Mouse (Mus musculus): ENCODE data around the gene Gm20547.
"Not testable (repeated sequence)": the region's sequence is repeated elsewhere in the genome, so short reads cannot be mapped to it uniquely, and the experiment has no call there.

Gene Gm20547

DNA sequence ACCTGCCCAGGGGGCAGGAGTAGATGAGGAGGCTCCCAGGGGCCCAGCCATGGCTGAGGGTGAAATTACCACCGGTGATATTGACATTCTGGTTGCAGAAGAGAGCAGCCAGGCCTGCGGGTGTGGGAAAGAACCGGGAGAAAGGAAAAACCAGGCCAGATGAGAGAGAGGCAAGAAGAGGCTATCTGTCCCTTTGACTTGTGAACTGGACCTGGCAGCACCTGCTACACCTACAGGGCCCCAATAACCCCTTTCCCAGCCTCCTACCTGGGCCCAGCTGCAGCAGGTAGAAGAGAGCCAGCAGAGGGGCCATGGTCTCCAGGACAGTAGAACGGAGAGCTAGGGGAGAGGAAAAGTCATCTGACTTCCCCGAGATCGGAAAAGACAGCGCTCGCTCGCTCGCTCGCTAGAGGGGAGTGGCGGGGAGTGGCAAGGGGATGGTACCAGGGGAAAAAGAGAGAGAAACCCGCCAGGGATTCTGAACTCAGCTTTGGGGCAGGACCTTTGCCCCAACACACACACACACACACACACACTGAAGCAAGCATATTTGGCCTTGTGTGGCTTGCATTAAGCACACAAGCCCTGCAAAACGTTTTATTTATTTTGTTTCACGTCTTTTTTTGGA lies at the start of gene Gm20547:
Gm20547 (minus strand) TSS at position 360 of the 628 bp plus-strand sequence.
- no peak for DNase-seq (ENCODE audit: low spot score in 2 of 2)

DNA sequence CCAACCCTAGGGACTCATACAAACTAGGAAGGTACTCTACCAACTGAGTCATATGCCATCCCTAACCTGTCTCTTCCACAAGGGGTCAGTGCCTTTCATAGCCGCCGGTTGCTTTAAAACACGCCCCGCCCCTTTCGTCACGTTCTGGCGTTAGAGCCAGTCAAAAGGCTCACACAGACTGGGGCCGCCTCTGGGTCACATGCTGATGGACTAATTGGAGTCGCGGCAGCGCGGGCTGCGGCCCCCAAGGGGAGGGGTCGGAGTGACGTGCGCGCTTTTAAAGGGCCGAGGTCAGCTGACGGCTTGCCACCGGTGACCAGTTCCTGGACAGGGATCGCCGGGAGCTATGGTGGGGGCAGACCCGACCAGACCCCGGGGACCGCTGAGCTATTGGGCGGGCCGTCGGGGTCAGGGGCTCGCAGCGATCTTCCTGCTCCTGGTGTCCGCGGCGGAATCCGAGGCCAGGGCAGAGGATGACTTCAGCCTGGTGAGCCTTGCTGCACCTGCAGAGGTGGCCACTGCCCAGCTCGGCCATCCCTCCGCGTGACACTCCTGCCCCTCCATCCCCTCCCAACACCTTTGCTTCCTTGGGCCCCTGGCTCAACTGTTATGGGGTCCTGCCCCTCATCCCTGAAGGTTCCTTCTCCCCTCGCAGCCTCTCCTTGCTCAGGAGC lies 49.4 kb upstream of the Gm20547 start, which contains the start of gene Neu1:
Neu1 (plus strand) TSS at position 193 of the 674 bp plus-strand sequence.
- peak; percentile 94 to 98 for DNase-seq (ENCODE audit: low spot score in 2 of 2)

GRCm38 (mm10) chr17:34928841-34929240 lies 47.0 kb upstream of the Gm20547 start:
- DNase-seq (ENCODE audit: low spot score in 2 of 2): no peak

DNA sequence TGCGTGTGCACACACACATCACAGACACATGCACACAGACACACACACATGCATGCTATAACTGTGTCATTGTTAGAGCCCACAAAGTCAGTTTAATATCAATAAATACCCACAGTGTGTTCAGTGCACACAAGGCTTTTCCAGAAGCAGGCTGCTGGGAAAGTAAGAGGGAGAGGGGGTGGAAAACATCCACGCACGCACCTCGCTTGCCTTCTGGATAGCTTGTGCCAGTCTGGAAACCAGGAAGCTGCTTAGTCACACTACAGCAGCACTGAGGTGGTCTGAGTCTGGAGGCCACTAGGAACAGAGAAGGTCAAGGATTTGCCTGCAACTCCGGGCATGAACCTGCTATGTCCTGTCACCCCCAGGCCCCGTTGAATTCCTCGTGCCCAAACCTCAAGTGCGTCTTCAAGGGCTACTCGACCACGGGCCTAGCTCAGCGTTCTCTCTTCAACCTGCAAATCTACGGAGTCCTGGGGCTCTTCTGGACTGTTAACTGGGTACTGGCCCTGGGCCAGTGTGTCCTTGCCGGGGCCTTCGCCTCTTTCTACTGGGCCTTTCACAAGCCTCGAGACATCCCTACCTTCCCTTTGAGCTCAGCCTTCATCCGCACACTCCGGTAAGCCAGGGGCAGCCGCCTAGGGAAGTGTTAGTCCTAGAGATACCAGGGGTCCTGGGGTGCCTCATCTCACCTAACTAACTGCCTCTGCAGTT lies 45.6 kb upstream of the Gm20547 start:
- no peak for DNase-seq (ENCODE audit: low spot score in 2 of 2)

GRCm38 (mm10) chr17:34924258-34924657 lies 42.4 kb upstream of the Gm20547 start:
- no peak for DNase-seq (ENCODE audit: low spot score in 2 of 2)

- DNase-seq (ENCODE audit: low spot score in 2 of 2): no peak
Observed at GRCm38 (mm10) chr17:34922939-34923338, 41.1 kb upstream of the Gm20547 start.

- DNase-seq (ENCODE audit: low spot score in 2 of 2): no peak
Observed at GRCm38 (mm10) chr17:34917188-34917587, 35.3 kb upstream of the Gm20547 start.

DNA sequence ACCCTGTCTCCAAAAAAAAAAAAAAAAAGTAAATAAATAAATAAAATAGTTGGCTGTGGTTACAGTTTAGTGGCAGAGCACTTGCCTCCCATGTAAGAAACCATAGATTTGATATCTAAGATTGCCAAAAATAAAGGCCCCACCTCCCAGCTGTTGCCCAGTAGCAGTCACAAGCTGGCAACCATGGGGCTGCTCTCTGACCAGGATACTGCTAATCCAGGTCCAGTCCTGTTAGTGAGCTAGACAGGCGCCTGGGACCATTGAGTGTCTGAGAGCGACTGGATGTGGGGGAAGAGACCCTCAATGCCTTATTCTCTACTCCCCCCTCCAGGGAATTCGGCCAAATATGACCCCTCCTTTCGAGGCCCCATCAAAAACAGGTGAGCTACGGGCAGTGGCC lies 34.5 kb upstream of the Gm20547 start:
- DNase-seq (ENCODE audit: low spot score in 2 of 2): no peak

DNA sequence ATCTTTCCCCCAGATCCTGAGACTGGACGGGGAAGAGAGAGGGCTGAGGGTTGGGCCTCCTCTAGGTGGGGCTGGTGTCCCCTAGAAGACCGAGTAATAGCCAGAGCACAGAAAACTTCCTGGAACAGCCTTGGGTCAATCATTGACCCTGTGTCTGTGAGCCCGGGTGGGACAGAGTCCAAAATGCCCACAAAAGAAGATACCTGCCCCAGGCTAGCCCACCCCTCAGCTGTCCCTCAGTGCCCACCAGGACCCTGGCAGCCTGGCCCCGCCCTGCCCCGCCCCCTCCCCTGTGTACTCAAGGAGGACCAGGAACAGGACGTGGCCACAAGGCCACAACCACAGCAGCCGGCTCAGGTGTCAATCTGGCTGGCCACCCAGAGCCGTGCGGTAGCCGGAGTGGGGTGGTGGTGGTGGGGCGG lies 33.6 kb upstream of the Gm20547 start:
- peak in 1 of 2 experiments; percentile 44 for DNase-seq (ENCODE audit: low spot score in 2 of 2)

- no peak for DNase-seq (ENCODE audit: low spot score in 2 of 2)
Observed at GRCm38 (mm10) chr17:34913930-34914665, 32.3 kb upstream of the Gm20547 start, which contains the start of gene Slc44a4. Gene Slc44a4, plus strand, starts transcription at chr17:34914466.

DNA sequence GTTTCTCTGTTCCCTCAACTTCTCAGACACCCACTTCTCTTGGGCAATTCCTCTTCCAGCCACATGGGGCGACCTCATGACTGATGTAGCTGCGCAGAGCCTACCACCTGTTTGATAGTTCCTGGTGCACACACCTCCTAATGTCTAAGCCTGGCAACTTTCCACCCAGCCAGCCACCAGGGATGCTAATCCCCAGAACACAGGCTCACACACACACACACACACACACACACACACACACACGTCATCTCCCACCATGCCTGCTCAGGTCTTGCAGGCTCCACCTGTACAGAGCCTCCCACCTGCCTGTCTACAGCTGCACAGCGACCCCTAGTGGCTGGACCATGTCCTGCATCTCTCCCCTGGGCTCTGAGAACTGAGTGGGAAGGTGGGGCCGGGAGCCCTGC lies 30.1 kb upstream of the Gm20547 start:
- peak; percentile 50 to 74 for DNase-seq (ENCODE audit: low spot score in 2 of 2)

DNA sequence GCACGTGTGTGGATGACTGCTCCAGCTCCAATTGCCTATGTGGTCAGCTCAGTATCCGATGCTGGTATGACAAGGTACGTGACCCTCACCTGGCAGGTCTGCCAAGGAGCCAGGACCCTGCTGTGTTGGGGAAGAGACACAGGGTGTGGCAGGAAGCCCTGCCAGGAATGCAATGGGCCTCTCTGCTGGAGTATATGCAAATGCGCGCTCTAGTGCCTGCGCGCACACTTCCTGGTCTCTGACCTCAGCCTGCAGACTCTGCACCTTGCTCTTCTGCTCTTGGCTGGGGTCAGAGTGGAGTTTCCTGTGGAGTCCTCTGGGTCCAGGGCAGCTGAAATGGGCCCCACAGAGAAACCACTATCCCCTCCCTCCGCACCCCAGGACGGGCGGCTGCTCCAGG lies 29.1 kb upstream of the Gm20547 start:
- no peak for DNase-seq (ENCODE audit: low spot score in 2 of 2)

GRCm38 (mm10) chr17:34902895-34903294 lies 21.1 kb upstream of the Gm20547 start:
- DNase-seq (ENCODE audit: low spot score in 2 of 2): no peak

DNA sequence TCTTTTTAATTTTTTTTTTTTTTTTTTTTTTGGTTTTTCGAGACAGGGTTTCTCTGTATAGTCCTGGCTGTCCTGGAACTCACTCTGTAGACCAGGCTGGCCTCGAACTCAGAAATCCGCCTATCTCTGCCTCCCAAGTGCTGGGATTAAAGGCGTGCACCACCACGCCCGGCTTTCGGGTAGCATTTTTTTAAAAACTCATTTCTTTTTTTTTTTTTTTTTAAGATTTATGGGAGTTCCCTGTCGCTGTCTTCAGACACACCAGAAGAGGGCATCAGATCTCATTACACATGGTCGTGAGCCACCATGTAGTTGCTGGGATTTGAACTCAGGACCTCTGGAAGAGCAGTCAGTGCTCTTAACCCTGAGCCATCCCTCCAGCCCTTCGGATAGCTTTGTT lies 20.1 kb upstream of the Gm20547 start:
- DNase-seq (ENCODE audit: low spot score in 2 of 2): not testable (repeated sequence)

DNA sequence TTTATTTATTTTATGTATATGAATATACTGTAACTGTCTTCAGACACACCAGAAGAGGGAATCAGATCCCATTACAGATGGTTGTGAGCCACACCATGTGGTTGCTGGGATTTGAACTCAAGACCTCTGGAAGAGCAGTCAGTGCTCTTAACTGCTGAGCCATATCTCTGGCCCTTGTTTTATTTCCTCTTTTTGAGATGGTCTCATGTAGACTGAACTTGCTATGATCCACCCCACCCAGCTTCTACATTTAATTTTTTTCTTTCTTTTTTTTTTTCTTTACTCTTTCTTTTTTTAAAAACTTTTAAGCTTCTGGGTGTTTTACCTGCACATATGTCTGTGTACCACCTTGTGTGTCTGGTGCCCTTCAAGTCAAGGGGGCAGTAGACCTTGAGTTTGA lies 19.0 kb upstream of the Gm20547 start:
- DNase-seq (ENCODE audit: low spot score in 2 of 2): not testable (repeated sequence)

DNA sequence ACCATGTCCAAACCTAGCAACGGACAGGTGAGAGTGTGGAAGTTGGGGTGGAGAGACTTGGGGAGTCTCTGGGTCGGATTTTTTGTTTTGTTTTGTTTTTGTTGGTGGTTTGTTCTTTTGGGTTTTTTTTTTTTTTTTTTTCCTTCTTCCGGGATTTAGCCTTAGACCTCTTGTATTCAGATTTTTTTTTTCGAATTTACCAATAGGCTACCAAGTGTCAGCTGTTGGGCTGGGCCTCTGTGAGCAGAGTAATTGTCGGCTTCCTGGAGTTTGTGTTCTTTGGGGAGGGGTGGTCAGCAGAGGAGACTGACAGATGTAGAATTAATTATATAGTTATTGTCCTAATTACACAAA lies 18.0 kb upstream of the Gm20547 start:
- DNase-seq (ENCODE audit: low spot score in 2 of 2): no peak

- DNase-seq (ENCODE audit: low spot score in 2 of 2): peak in 1 of 2 experiments; percentile 68
Observed at GRCm38 (mm10) chr17:34899053-34899889, 17.4 kb upstream of the Gm20547 start.

DNA sequence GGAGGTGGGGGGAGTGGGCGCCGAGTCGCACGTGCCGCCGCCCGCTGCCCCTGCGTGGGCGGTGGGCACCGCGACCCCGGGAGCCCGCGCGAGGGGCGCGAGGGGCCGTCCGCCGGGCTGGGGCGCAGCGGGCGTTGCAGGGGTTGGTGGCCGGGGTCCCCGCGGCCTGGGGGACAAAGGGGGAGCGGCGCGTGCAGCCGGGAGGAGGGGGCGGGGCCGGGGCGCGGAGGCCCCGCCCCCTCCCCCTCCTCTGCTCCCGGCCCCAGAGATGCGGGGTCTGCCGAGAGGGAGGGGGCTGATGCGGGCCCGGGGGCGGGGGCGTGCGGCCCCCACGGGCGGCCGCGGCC lies 16.8 kb upstream of the Gm20547 start:
- DNase-seq (ENCODE audit: low spot score in 2 of 2): no peak

GRCm38 (mm10) chr17:34898160-34898586 lies 16.3 kb upstream of the Gm20547 start, which contains the start of the genes C2 and Ehmt2:
Gene C2, minus strand, starts transcription at chr17:34898265.
Gene Ehmt2, plus strand, starts transcription at chr17:34898469.
- DNase-seq (ENCODE audit: low spot score in 2 of 2): peak; percentile 75 to 85

- peak in 1 of 2 experiments; percentile 35 for DNase-seq (ENCODE audit: low spot score in 2 of 2)
Observed at GRCm38 (mm10) chr17:34897373-34898159, 15.7 kb upstream of the Gm20547 start.

Data from urinary bladder, adult 18-20 months (tissue).